Mouse (Mus musculus) yolk sac, embryonic 10.5 days (tissue): ENCODE data around the gene Epha3.

ENCODE experiments used
- DNase-seq: peaks from one replicate; pipeline ENCODE4 v3.0.0-alpha.2; 2017; ENCODE audit warnings: low spot score

Gene Epha3

GRCm38 (mm10) chr16:63783544-63783943 lies 80.4 kb downstream of the Epha3 start:
- no peak for DNase-seq

GRCm38 (mm10) chr16:63782101-63782500 lies 81.9 kb downstream of the Epha3 start:
- DNase-seq, result no peak

- DNase-seq, result no peak
These were observed 83.8 kb downstream of the Epha3 start for GRCm38 (mm10) chr16:63780151-63780550.

DNA sequence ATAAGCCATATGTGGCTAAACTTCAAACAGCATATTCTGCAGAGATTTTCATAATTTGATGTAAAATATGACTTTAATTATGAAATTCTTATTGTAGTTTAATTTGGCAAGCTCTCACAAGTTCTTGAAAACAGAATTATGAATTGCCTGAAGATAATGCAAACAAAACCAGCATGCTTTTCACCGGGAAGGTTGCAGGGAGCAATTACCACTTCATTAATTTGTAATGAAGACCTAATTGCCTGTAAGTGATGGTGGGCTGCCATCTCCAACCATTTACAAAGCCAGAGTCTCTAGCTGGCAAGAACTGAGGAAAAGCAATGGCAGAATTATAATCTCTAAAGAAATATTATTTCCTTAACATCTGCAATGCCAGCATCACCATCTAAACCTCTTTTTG lies 86.2 kb downstream of the Epha3 start:
- DNase-seq, result no peak

DNA sequence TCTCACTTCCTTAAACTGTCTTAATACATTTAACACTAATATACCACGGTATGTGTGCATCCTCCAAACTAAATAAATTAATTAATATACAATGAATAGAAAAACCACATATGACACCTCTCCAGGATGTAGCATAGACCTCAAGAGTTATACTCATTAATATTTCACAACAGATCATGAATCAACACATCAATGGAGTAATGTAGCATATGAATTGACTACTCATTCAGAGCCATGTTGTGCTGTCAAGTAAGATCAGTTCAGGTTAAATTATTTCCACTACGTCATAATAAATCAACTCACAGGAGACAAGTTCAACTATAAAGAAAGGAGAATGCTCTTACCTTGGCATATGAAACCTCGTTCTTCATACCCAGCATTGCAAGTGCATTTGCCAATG lies 91.4 kb downstream of the Epha3 start:
- no peak for DNase-seq

DNA sequence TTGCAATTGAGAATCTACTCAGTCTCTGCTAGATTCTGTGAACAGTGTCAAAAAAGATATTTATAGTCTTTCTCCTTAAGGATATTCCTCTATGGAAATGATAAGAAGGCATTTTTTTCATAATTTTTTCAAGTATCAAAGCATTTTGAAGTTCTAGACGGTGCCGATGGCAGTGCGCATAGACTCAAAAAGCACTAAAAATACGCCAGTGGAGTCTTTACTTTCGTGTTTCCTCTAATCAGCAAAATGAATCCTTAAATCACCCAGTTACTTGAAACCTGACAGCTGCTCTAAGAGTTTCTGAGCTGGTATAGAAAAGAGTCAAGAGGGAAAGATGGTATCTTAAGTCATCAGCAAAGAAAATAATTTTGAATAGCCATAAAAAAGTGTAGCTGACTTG lies 96.4 kb downstream of the Epha3 start:
- DNase-seq, result no peak

DNA sequence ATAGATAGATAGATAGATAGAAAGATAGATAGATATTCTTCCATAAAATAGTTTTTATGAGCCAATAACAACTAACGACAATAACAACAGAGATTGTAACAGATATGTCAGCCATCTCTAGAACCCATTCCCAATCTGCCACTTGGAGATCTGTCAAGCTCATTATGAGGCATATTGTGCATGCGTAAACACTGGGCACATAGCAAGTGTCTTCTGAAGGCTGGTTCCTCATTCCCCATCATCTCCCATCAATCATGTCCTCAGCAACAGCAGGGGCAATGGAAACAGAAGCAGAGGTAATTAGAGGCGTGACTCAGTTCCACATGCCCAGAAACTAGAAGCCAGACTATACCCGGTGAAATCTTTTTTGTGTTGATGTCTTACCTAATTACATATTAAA lies 102.8 kb downstream of the Epha3 start:
- DNase-seq, result no peak

DNA sequence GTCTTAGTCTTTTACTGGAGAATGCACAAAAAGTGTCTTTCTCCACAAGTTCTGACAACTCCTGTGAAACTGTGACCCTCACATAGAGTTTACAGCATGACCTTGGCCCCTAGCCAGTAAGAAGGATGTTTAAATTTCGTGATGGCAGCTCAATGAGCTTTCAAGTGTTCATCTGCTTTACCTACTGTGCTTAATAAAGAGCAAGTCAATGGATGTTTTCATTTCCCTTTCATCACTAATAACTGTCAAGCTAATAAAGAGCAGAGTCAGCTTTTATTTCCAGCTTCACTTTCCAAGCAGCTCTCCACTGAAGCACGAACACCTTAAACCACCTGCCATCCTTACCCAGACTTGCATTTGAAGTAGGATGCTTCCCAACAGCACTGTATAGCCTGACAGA lies 103.9 kb downstream of the Epha3 start:
- no peak for DNase-seq

DNA sequence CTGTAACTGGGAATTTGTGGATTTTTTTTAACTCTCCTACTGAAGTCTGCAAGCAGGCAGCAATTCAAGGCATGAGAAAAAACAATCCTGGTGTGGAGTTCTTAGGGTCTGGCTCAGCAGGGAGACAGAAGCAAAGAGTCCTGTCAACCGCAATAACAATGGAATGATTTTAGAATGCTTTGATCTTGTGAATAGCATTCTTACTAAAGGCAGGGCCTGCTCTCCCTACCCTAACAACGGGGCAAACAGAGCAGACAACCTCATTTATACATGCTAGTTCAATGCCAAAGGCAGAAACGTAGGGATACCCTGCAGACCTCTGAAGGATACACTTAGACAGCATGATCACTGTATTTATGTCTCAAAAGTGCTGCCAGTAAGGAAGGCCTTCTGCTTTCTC lies 110.9 kb downstream of the Epha3 start:
- DNase-seq, result no peak

DNA sequence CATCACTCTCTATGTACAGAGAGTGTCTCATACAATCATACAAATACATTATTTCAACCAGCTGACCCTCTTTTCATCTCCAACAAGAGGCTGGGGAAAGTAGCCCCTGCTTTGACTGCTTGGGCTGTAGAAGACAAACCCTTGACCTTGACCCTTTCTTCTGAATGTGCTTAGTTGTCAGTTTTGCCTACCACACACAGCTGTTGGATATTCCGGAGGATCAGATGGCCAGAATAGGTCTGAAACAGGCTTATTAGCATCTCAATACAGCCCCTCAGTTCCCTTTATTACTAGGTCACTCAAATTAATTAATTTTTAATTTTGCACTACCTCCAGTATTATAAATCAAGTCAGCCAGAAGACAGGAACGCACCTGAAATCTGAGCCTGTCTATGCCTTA lies 116.2 kb downstream of the Epha3 start:
- DNase-seq, result no peak

DNA sequence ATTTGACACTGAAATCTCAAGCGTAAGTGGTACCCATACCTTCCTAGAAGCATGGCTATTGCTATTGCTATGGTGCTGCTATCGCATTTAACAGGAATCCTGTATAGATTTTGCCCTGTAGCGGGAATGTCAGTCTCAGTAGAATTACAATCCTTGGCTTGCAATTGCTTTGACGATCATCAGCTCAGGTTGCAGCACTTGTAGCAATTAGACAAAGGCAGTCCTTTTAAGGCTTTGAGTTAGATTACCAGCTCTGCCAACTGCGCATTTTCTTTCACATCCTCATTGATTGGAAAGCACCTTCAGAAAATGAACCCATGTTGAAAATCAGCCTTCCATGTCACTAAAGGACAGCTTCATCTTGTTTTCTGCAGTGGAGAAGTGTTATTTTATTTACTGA lies 118.5 kb downstream of the Epha3 start:
- DNase-seq, result no peak

GRCm38 (mm10) chr16:63743208-63743854 lies 120.6 kb downstream of the Epha3 start:
- DNase-seq, result no peak

DNA sequence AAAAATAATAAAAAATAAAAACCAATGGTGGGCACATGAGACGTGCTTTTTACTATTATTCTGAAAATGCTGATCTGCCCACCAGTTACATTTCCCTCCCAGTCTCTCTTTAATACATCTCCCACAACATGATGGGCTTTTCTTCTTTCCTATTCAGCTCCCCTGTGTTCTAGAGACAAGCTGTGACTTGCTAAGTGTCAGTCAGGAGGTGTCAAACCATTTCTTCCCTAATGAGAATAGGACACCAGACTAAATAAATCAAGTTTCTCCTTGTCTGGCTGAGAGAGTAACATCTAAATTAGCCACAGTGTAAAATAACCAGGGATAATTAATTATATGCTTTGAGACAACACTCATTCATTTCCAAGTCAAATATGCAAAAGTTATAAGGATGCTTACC lies 144.7 kb downstream of the Epha3 start:
- no peak for DNase-seq

DNA sequence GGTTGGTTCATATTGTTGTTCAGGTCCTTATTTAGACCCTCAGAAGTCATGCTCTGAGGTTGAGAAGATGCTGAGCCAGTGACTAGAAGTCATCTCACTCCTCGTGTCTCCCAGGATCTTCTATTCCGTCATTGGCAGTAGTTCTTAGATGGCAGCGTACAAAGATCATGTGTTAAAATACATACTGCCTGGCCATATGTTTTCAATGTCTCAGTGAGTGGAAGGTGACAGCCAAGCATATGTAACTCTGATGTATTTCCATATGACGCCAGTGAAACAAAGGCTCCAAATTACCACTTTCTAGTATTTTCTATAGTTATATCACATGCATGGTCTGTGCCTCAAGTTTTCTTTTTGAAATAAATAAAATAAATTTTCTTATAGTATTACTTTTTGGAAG lies 146.7 kb downstream of the Epha3 start:
- DNase-seq, result no peak

DNA sequence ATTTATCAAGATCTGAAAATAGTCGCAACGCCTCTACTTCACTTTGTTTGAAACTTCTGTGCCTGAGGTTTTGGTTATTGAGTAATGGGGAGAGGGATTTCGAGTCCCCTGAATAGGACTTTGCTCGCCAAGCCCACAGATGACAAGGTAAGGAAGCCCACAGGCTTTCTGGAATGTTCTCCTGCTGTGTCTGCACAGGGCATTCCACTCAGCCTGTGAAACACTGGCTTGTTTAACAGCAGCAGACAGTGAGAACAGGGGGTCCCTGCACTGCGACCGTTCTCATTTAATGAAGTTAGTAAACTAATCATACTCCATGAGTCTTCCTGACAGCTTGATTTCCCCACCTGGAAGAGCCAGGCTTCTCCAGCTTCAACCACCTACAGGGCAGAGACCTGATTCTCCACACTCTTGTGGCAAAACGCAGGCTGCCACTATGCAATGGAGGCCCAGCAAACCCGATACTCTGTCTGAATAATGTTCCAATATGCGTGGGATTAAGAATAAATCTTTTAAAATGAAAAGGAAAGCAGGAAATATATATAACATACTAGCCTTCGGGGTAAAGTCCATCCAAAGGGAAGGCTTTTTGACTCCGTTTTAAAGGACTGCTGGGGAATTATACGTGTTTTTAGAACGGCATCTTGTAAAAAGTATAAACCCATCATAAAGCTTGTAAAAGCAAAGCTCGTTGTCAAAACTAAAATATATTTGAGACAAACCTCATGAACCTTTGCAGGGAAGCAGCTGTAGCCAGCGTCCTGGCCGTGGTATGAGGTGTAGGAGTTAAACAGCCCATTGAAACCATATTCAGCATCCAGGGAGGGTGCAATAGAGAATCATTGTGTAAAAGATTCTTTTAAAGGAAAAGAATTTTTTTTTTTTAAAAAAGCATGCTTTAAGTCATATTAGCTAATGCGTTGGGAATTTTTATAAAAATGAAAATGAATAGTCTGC lies 156.8 kb downstream of the Epha3 start:
- no peak for DNase-seq

DNA sequence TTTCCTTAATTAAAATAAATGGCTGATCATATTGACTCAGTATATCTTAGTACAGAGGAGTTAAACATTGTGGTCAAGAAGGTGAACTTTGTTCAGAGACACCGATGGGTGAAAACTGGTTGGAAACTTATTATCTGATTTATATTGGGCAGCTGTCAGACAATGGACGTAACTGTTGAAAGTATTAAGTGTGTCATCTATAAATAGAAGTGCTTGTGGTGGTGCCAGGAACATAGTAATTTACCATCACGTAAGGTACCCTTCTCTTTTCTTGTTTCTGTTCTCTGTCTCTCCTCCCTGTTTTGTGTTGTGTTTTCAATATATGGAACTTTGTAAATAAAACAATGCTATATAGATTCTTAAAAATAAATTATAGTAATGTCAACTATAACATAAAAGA lies 174.6 kb downstream of the Epha3 start:
- no peak for DNase-seq

DNA sequence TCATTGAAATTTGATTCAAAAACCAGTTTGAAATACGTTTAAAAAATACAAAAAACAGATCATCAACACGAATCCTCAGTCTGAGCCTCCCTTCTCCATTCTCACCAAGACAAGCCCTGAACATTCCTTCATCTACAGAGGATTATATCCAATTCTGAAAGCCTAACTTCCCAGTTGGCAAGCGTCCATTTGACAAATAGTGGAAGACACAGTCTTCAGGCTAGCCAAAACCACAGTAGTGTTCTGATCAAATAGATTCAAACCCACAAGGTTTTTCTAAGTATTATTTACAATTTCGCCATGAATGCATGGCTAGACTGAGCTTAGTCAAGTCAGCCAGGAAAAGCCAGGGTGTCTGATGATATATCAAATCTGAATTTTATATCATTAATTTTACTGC lies 179.8 kb downstream of the Epha3 start:
- DNase-seq, result no peak

DNA sequence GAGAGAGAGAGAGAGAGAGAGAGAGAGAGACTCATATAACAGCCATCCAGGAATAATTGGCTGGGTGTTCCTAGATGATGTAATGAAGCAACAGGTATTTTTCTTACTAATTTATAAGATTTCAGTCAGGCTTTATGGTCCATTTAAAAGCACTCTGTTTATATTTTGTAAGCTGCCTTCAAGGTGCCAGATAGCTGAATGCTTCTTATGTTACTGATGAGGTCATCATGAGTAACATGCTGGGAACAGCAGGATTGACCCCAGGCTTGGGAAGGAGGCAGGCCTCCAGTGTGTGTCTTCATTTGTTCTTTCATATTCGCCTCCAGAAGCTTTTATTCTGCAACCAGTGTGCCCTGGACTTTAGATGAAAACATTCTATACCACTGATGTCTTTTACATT lies 189.5 kb downstream of the Epha3 start:
- DNase-seq, result no peak

DNA sequence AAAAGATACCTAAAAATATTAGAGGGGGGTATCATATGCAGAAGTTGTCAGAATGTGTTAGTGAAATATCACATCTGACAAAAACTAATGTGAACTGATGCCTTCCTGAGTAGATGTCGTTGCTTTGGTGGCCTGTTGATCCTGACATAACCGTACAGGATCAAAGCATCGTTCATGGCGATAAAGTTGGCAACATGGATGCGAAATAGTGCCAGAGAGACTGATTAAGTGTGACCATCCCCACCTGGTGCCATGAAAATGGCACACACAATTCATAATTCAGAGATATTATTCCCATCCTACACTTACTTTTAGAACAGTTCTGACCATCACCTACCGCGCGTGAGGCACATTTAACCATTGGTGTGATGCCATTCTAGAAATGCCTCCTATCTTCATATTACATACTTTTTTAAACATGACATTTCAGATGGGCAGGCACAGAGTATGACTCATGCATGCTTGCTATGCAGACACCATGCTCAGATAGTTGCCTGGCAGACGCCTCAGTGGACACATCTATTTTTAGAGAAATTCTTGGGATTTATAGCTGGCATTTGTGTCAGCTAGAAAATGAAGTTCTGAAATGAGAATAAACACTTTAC lies 190.6 kb downstream of the Epha3 start:
- no peak for DNase-seq

- no peak for DNase-seq
These were observed 198.0 kb downstream of the Epha3 start for GRCm38 (mm10) chr16:63665897-63666464.

- no peak for DNase-seq
These were observed 205.5 kb downstream of the Epha3 start for GRCm38 (mm10) chr16:63658302-63658974.

GRCm38 (mm10) chr16:63657743-63658142 lies 206.2 kb downstream of the Epha3 start:
- DNase-seq, result no peak
